In genomic region chr5:38826586-38826985, GRCm38 (mm10) we compare ENCODE assay signal across 20 mouse cellular contexts. TPM values are rescaled to one million over a fixed set of nuclear protein-coding genes. Genes with fewer than 3 reads are reported as not detected.
A peak's percentile ranks its signal among the peaks of the same experiment; 100 is the strongest.
DNase-seq lines count a peak whose midpoint lies in the region; ATAC-seq lines count a peak whose summit lies in the region.
"Had no signal": no experiment of that assay in that cellular context is flagged by ENCODE, and none has a peak within 500 bp of the region (broad histone marks: within the 10 kb centered on the region; RNA-seq: fewer than 3 reads in every experiment).

No protein-coding gene starts in this region.

- H3K9me3 ChIP-seq in heart, embryonic 11.5 days (replicated peaks; ENCODE audit: control insufficient read depth, low read length) = no peaks in the 10 kb centered on the region
- no peaks in the 10 kb centered on the region for H3K9me3 ChIP-seq in midbrain, embryonic 11.5 days (ENCODE audit: control insufficient read depth, low read length)
- H3K9me3 ChIP-seq in midbrain, embryonic 10.5 days (replicated peaks) = no peaks in the 10 kb centered on the region
- H3K9me3 ChIP-seq: G1E had no signal

- H3K9ac ChIP-seq in heart, embryonic 11.5 days (ENCODE audit: low read depth, low read length) = no peak overlapping the region
- H3K9ac ChIP-seq in midbrain, embryonic 11.5 days (ENCODE audit: low read length) = no peak overlapping the region

- no peak overlapping the region for H3K4me3 ChIP-seq in heart, embryonic 11.5 days (ENCODE audit: low read depth, low read length)
- no peak overlapping the region for H3K4me3 ChIP-seq in midbrain, embryonic 11.5 days (ENCODE audit: low read depth, low read length)
- no peak overlapping the region for H3K4me3 ChIP-seq in midbrain, embryonic 10.5 days

- H3K27me3 ChIP-seq in heart, embryonic 11.5 days (ENCODE audit: control insufficient read depth, insufficient read depth, low read length) = no peaks in the 10 kb centered on the region
- H3K27me3 ChIP-seq in midbrain, embryonic 11.5 days (ENCODE audit: control insufficient read depth, insufficient read depth, low read length) = no peaks in the 10 kb centered on the region
- H3K27me3 ChIP-seq in midbrain, embryonic 10.5 days (ENCODE audit: low read depth, poor library complexity, severe bottlenecking) = no peaks in the 10 kb centered on the region
- H3K27me3 ChIP-seq: CH12.LX, Patski had no signal

- ATAC-seq in heart, embryonic 11.5 days (replicated peaks; ENCODE audit: insufficient number of reproducible peaks, low FRiP score, low TSS enrichment) = no peak
- no peak for ATAC-seq in midbrain, embryonic 11.5 days (ENCODE audit: low FRiP score)
- ATAC-seq: activated CD4-positive, CD25-positive, alpha-beta regulatory T cell, adult 4 months; CD4-positive, CD25-positive, alpha-beta regulatory T cell, adult 4 months; Patski had no signal

- H3K27ac ChIP-seq in heart, embryonic 11.5 days (ENCODE audit: low read depth, low read length) = no peak overlapping the region
- H3K27ac ChIP-seq in midbrain, embryonic 11.5 days (ENCODE audit: low read depth, low read length) = no peak overlapping the region
- no peak overlapping the region for H3K27ac ChIP-seq in midbrain, embryonic 10.5 days (replicated peaks)

- 75% methylated on average over 5 of the region's 5 CpGs for WGBS in heart, embryonic 11.5 days (ENCODE audit: insufficient replicate concordance)
- WGBS in midbrain, embryonic 11.5 days = 87% methylated on average over 5 of the region's 5 CpGs
- 80% methylated on average over 5 of the region's 5 CpGs for WGBS in midbrain, embryonic 10.5 days

- no peak overlapping the region for H3K4me2 ChIP-seq in heart, embryonic 11.5 days
- no peak overlapping the region for H3K4me2 ChIP-seq in midbrain, embryonic 11.5 days

- no peaks in the 10 kb centered on the region for H3K36me3 ChIP-seq in heart, embryonic 11.5 days (ENCODE audit: control insufficient read depth, insufficient read depth, low read length)
- H3K36me3 ChIP-seq in midbrain, embryonic 11.5 days (ENCODE audit: control insufficient read depth, insufficient read depth, low read length) = no peaks in the 10 kb centered on the region
- no peaks in the 10 kb centered on the region for H3K36me3 ChIP-seq in midbrain, embryonic 10.5 days
- H3K36me3 ChIP-seq: G1E had no signal

- no peaks in the 10 kb centered on the region for H3K4me1 ChIP-seq in heart, embryonic 11.5 days (ENCODE audit: control insufficient read depth, insufficient read depth, low read length)
- no peaks in the 10 kb centered on the region for H3K4me1 ChIP-seq in midbrain, embryonic 11.5 days (ENCODE audit: control insufficient read depth, insufficient read depth, low read length)
- H3K4me1 ChIP-seq in midbrain, embryonic 10.5 days = no peaks in the 10 kb centered on the region

- DNase-seq in heart, adult 11 months = peak; percentile 71
- DNase-seq in midbrain, embryonic 11.5 days (ENCODE audit: low spot score, missing footprints) = peak; percentile 59
- no peak for DNase-seq in midbrain, embryonic 10.5 days (ENCODE audit: low spot score)
- DNase-seq: adrenal gland, adult 2 months; adrenal gland, adult 8-10 months; adrenal gland, postnatal 10 days; adrenal gland, postnatal 14 days; adrenal gland, postnatal 25 days; adrenal gland, postnatal 36 days; B cell, adult 2 months; cerebellum, adult 11 months; cerebellum, adult 11-12 months; cerebellum, adult 18-20 months had no signal

RNA-seq across cellular contexts. Expression of gene Clnk, which starts 50.0 kb away (rescaled TPM):
- polyA plus RNA-seq in heart, embryonic 11.5 days (2014; fragmentation: Nextera tagmentation; extraction: Ambion mirVana) = not detected in 2 replicates
- 0.18 and 0.22 TPM in 2 replicates for polyA plus RNA-seq in midbrain, embryonic 11.5 days (2014; fragmentation: Nextera tagmentation; extraction: Ambion mirVana)
- polyA plus RNA-seq in midbrain, embryonic 10.5 days (2016; fragmentation: Nextera tagmentation; extraction: Ambion mirVana) = 0.06 and 0.10 TPM in 2 replicates
- polyA plus RNA-seq: activated CD4-positive, CD25-positive, alpha-beta regulatory T cell, adult 4 months; adrenal gland, adult 2 months; C2C12; CD4-positive, CD25-positive, alpha-beta regulatory T cell, adult 4 months; G1E; Patski had no signal
